Mouse (Mus musculus) MEL (cell line): ENCODE data around the gene Trim67.
A peak's percentile ranks its signal among the peaks of the same experiment; 100 is the strongest.

Experiments used
- CHD2 ChIP-seq: IDR thresholded peaks from 2 replicates; pipeline ENCODE4 v1.6.1; 2011; ENCODE audit warnings: low read length, improper control_type of control experiment
- CTCF ChIP-seq, 3 experiments: IDR thresholded peaks in 2 of 3; conservative IDR thresholded peaks in 1 of 3; 2 replicates each; pipeline ENCODE4 v1.5.1; 2011 to 2012; ENCODE audit warnings: low read length in 3 of 3, low read depth in 2 of 3, mild to moderate bottlenecking in 2 of 3, improper control_type of control experiment in 1 of 3, inconsistent platforms in 1 of 3, mixed read lengths in 1 of 3, moderate library complexity in 1 of 3; ENCODE audit not compliant: control insufficient read depth in 1 of 3, insufficient read depth in 1 of 3, poor library complexity in 1 of 3, severe bottlenecking in 1 of 3
- E2F4 ChIP-seq: IDR thresholded peaks from 2 replicates; pipeline ENCODE4 v1.6.1; 2011; ENCODE audit warnings: low read depth, low read length, improper control_type of control experiment, borderline replicate concordance
- ELF1 ChIP-seq: IDR thresholded peaks from 2 replicates; pipeline ENCODE4 v1.6.1; 2014; ENCODE audit warnings: low read depth, mild to moderate bottlenecking, inconsistent platforms, low read length, improper control_type of control experiment, moderate library complexity
- HCFC1 ChIP-seq: IDR thresholded peaks from 2 replicates; pipeline ENCODE4 v1.6.1; 2012; ENCODE audit warnings: low read depth, mild to moderate bottlenecking, inconsistent platforms, low read length, improper control_type of control experiment, moderate library complexity
- MAFK ChIP-seq: IDR thresholded peaks from 2 replicates; pipeline ENCODE4 v1.6.1; 2011; ENCODE audit warnings: low read depth, mild to moderate bottlenecking, low read length, improper control_type of control experiment, borderline replicate concordance
- MEF2A ChIP-seq: IDR thresholded peaks from 2 replicates; pipeline ENCODE4 v1.6.1; 2014; ENCODE audit warnings: low read depth, mild to moderate bottlenecking, inconsistent platforms, low read length, improper control_type of control experiment; ENCODE audit not compliant: poor library complexity, insufficient replicate concordance, severe bottlenecking; ENCODE audit errors: extremely low read depth
- POLR2A ChIP-seq, 2 experiments: IDR thresholded peaks; 2 replicates each; pipeline ENCODE4 v1.6.1; 2011 to 2012; ENCODE audit warnings: low read length in 2 of 2, mild to moderate bottlenecking in 2 of 2, control low read depth in 1 of 2, improper control_type of control experiment in 1 of 2, low read depth in 1 of 2, moderate library complexity in 1 of 2; ENCODE audit not compliant: control insufficient read depth in 1 of 2, insufficient read depth in 1 of 2, poor library complexity in 1 of 2
- POLR2AphosphoS5 ChIP-seq: IDR thresholded peaks from 2 replicates; pipeline ENCODE4 v1.6.1; 2012; ENCODE audit warnings: low read depth, borderline replicate concordance, mild to moderate bottlenecking, inconsistent platforms, low read length, moderate library complexity, mixed read lengths
- RCOR1 ChIP-seq: IDR thresholded peaks from 2 replicates; pipeline ENCODE4 v1.6.1; 2012; ENCODE audit warnings: low read depth, mild to moderate bottlenecking, inconsistent platforms, low read length, improper control_type of control experiment
- SMC3 ChIP-seq: IDR thresholded peaks from 2 replicates; pipeline ENCODE4 v1.6.1; 2011; ENCODE audit warnings: low read depth, low read length, improper control_type of control experiment
- TAL1 ChIP-seq: IDR thresholded peaks from 2 replicates; pipeline ENCODE4 v1.6.1; 2012; ENCODE audit warnings: mild to moderate bottlenecking, inconsistent platforms, low read length, moderate library complexity, mixed read lengths
- USF1 ChIP-seq: IDR thresholded peaks from 2 replicates; pipeline ENCODE4 v1.6.1; 2014; ENCODE audit warnings: low read depth, mild to moderate bottlenecking, inconsistent platforms, low read length, improper control_type of control experiment, moderate library complexity

DNA sequence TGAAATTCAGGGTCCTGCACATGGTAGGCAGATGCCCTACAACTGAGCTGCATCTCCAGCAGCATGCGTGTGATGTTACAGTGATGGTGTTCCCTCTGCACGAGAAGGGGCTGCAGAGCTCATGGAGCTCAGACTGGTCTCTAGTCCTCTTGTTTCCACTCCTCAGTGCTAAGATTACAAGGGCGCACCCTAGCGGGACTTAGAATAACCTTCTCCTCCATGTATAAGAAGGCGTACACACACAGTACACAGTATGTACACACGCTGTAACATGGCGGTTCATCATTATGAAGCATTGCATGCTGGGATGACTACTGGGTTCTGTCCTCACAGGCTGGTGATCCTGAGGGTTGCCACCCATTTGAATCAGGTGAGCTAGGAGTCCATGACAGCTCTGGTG is 79.2 kb downstream of the Trim67 start:
- TF ChIP-seq POLR2A (IDR thresholded peaks at IDR 0.05; ENCODE audit: control insufficient read depth in 1 of 2, insufficient read depth in 1 of 2, low read depth in 1 of 2, low read length in 2 of 2, poor library complexity in 1 of 2) (no peak), CTCF (IDR thresholded peaks at IDR 0.05 in 2 of 3, conservative IDR thresholded peaks at IDR 0.05 in 1 of 3; ENCODE audit: control insufficient read depth in 1 of 3, insufficient read depth in 1 of 3, low read depth in 2 of 3, low read length in 3 of 3, poor library complexity in 1 of 3, severe bottlenecking in 1 of 3) (0 out of 6 replicates have a peak, but pooled peaks of 1 of the 3 experiments have one; percentile 3), RCOR1 (no peak), ELF1 (no peak), CHD2 (no peak), POLR2AphosphoS5 (no peak), SMC3 (no peak), E2F4 (no peak), USF1 (no peak), TAL1 (no peak), MAFK (no peak), MEF2A (no peak), HCFC1 (no peak)
